Mouse (Mus musculus) lung, postnatal 14 days (tissue): Measurements from ENCODE around the gene Adamts5.

Experiments used
- DNase-seq: peaks from one replicate; pipeline ENCODE4 v3.0.0; 2021

Adamts5 gene

DNA sequence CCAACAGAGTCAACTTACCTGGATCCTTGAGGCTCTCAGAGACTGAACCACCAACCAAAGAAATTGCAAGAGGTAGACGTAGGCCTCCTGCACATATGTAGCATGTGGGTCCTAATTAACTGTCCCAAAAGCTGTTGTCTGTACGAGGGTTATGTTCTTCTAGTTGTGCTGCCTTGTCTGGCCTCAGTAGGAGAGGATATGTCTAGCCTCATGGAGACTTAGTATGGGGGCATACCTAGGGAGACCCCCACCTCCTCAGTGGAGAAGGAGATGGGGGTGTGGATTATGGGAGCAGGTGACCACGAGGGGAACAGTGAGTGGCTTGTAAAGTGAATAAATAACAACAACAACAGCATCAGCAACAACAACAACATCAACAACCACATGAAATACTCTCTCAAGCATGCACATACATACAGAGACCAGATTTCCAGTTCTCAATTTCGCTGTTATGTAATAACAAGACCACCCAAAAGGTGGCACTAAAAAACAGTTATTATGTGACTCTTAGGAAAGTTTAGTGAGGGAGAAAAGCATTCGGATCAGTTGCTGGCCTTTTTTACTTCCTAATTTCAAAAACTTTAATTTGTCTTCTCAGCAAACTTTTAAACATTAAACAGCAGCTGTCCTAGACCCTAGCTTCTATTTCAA is 81.7 kb downstream of the Adamts5 start:
- no peak for DNase-seq

DNA sequence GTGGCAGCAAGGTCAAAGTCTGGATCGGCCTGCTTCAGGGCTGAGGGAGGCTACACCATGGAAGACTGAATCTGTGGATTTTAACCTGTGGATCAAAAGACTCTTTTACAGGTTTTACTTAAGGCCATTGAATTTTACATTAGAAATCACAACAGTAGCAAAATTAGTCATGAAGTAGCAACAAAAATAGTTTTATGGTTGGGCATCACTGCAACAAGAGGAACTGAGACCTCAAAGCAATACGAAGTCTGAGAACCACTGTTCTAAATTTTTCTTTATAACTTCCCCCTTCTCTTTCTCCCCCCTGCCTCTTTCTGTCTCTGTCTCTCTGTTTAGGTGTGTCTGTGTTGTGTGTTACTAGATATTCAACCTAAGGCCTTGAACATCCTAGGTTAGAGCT is 87.5 kb downstream of the Adamts5 start:
- no peak for DNase-seq

DNA sequence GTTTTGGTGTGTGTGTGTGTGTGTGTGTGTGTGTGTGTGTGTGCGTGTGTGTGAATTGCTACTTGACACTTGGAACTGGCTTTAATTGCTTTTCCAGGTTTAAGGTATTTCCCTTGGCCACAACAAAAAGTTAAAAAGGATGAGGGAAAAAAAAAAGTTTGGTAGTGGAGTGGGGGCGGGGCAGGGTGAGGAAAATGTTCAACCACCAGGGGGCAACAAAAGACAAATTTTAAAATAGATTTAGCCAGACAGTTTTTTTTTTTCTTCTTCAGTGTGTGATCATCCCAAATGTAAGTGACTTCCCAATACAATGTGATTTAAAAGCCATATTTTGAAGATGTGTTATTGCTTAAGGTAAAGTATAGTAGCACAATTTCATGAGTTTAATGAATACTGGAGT is 94.0 kb downstream of the Adamts5 start:
- peak; percentile 76 for DNase-seq

DNA sequence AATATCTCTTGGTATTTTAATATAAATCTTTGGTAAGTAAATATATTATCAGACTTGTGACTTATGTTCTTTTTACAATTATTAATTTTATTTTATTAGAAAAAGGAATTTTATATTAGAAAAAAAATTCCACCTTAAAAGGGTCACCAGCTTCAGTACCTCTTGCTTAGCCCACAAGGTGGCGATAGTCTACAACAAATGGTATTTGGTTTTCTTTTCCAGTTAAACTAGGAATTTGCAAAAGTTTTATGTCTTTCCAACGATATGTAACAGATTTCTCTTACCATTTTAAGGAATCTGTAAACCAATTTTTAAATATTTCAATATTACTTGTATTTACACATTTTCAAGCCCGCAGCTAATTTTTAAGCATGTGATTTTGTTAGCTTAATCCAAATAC is 94.6 kb downstream of the Adamts5 start:
- peak; percentile 80 for DNase-seq
